Mouse (Mus musculus): ENCODE data around the gene Iah1.

- no peak for TF ChIP-seq CTCF (IDR thresholded peaks at IDR 0.05; ENCODE audit: low read depth)
- TF ChIP-seq EP300 (IDR thresholded peaks at IDR 0.05; ENCODE audit: low read depth): no peak
Measured at GRCm38 (mm10) chr12:21301324-21301723, 14.9 kb upstream of the Iah1 start.

Measured in liver, postnatal 0 days (tissue).